Mouse (Mus musculus) CH12F3 (cell line): ENCODE results near the gene Acp4.
"Not testable (repeated sequence)": the region's sequence is repeated elsewhere in the genome, so short reads cannot be mapped to it uniquely, and the experiment has no call there.

Source experiments
- in situ Hi-C: fragments of 300-500 bp; cut with MboI; formaldehyde crosslinking; loops from 2 replicates; pipeline ENCODE4 v1.14.3; 2020; ENCODE audit warnings: low sequenced_read_pairs

Gene Acp4

GRCm38 (mm10) chr7:44268117-44268516 is 10.9 kb upstream of the Acp4 start:
- in situ Hi-C loops = loop anchor here (10.0 to 25.0 kb wide), 3 partner anchors 47 to 194 kb away; partner anchors contain the start of genes Aspdh, Josd2 and Shank1

DNA sequence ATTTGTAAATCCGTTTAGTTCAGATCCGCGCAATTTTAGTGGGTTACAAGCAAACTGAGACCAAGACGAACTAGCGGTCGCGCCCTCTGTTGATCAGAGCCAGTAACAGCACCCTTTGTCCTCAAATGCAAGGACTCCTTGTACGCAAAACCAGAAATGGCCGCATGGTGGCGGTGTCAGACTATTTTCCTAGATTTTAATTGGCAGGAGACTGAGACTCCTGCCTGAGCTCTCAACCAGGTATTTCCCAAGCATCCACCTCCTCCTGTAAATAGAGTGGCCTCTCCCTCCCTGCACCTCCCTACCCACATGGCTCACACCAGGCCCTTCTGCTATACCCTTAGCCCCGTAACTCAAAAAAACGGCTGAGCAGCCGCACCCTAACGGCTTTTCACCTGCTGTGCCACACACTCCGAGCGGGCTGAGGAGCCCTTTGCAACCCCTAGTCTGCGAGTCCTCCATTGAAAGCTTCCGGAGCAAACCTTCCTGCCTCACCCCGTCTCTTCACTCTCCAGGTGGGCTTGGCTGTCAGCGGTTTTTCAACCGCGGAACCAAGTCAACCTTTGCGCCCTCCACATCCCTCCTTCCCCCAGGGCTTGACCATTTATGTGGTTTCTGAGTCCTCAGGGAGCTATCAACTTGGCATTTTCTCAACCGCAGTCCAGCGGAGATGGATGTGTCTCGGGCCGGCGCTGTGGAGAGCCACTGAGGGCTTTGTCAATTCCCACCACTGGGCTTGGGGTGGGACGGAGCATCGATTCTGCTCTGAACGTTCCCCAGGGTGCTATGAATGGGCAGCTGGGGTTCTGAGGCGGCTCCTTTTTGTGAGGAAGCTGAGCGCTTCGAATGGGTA is 5.8 kb upstream of the Acp4 start:
- in situ Hi-C loops = loop anchor here (10.0 to 25.0 kb wide), 3 partner anchors 52 to 199 kb away; partner anchors contain the start of genes Aspdh, Josd2 and Shank1

- in situ Hi-C loops = loop anchor here (10.0 to 25.0 kb wide), 3 partner anchors 54 to 201 kb away; partner anchors contain the start of genes Aspdh, Josd2 and Shank1
Observed at GRCm38 (mm10) chr7:44261147-44261546, 4.0 kb upstream of the Acp4 start, which contains the start of gene Gm15517. TSS of gene Gm15517 (plus strand) at chr7:44261447.

- in situ Hi-C loops = loop anchor here (10.0 to 25.0 kb wide), 3 partner anchors 54 to 202 kb away; partner anchors contain the start of genes Aspdh, Josd2 and Shank1
Observed at GRCm38 (mm10) chr7:44260410-44260809, 3.2 kb upstream of the Acp4 start.

DNA sequence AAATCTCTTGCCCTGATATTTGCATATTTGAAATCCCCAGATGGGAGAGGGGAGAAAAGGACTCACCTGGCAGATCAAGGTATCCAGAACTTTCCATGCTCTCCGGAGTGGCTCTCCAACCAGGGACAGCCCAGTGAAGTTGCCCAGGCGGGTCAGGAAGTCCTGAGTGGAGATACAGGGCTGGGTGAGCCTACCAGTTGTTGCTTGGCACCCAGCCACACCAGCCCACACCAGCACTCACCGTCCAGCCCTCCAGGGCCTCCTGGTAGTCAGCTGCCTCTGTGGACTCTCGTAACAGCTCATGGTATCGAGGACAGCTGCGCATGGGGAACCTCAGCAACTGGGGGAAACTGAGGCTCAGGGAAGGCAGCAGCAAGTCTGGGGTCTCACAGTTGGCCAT is 2.2 kb downstream of the Acp4 start:
- in situ Hi-C loops = loop anchor here (25.0 kb wide), 1 partner anchor 207 kb away; the partner anchor contains the start of genes Aspdh and Josd2

- in situ Hi-C loops = loop anchor here (25.0 kb wide), 1 partner anchor 209 kb away; the partner anchor contains the start of genes Aspdh and Josd2
Observed at GRCm38 (mm10) chr7:44253023-44253616, 4.1 kb downstream of the Acp4 start.

DNA sequence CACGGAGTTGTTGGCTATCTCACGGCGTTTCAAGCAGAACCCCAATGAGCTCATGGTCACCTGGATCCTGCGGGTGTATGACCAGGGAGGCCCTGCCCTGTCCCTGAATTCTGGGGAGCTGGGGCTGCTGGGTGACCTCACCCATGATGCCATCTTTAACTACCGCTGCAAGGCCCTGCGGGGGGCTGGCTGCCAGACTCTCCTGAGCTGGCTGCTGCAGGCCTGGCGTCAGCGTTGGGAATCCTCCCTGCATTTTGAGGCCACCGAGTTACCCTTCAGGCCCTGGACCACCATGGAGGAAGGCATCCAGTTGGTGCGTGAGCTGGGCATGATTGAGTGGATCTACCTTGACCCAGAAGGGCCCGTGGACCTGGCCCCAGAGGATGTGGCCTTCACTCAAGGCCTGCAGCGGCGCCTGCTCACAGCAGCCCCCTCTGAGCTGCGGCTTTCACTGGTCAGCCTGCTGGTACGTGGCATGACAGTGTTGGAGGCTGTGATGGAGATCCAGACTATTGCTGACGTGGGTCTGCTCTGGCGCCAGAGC is 6.4 kb downstream of the Acp4 start:
- in situ Hi-C loops = loop anchor here (25.0 kb wide), 1 partner anchor 211 kb away; the partner anchor contains the start of genes Aspdh and Josd2

DNA sequence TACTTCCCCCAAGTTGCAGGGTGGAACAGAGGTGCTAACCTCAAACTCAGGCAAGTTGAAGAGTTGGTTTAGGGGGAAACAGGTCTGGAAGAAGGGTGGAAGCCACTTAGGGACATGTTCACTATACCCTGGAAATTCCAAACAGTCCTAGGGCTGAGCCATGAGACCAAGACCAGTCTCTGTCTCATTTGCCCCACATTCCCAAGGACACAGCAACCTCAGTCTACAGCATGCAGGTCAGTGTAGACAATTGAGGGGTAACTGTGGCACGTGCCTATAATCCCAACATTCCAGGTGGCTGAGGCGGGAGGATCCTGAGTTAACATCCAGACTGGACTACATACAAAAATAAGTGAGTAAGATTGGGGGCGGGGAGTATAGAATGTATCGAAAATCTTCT is 7.9 kb downstream of the Acp4 start:
- in situ Hi-C loops = no loop called here

GRCm38 (mm10) chr7:44247971-44248370 is 9.2 kb downstream of the Acp4 start:
- in situ Hi-C loops = no loop called here

DNA sequence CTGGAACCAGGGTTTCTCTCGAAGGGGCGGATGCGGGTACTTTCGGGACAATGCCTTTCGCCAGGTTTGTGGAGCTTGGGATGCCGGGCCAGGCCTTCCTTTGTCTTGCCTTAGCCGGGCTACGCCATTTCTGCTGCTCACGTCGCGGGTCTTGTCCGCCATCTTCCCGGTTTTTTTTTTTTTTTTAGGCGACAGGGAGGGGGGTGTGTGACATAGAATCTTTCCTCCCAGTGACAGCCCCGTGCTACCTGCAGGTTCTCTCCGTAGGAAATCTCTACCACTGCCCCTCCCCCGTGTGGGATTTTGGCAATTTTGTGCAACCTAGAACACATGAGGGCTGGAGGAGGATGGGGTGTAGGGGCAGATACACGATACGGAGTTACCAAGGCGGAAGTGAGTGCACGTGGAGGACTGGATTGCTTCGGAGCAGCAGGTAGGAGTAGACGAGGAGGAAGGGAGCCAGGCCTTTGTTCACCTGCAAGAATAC is 10.2 kb downstream of the Acp4 start:
- in situ Hi-C loops = no loop called here

DNA sequence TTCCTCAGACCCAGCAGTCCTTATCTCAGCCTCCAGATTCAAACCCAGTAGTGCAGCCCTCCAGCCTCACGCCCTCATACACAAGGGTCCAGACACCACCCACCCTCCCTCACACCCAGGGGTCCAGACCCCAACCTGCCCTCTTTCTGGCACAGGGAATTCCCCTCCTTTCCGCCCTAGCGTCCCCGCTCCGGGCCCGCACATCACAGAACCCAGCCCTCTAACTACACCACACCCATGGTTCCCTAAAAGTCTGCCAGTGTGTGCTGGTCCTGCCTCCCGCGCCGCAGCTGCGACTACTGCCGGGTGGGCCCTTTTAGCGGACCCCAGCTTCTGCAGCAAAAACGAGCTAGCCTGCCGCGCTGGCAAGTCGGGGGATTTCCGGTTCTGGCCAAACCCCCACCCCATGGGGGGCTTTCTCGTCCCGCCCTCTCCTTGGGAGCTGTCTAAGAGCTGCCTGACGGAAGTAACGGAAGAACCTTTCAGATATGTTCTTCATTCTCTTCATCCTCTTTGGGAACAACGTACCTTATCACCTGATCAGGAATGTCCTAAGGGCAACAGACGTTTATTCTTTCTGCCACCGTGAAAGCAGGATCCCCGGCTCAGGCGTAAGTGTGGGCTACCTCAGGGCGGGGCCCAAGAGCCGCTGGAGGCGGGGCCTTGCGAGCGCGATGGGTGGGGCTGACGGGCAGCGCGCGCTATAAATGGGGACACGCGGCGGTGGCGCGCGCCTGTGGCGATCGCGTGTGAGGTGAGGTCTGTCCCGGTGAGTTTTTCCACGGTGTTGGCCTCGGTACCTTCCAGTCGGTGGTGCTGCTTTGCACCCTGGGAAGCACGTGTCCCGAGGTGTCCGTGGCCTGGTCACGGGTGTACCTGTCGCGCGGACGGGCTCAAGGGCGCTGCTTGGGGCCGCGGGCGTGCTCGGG is 10.9 kb downstream of the Acp4 start, which contains the start of the genes 1700028J19Rik and 2410002F23Rik:
Gene 1700028J19Rik (minus strand): TSS at position 641 of the 929 bp plus-strand sequence.
Gene 2410002F23Rik (plus strand): TSS at position 668 of the 929 bp plus-strand sequence.
- in situ Hi-C loops = no loop called here

DNA sequence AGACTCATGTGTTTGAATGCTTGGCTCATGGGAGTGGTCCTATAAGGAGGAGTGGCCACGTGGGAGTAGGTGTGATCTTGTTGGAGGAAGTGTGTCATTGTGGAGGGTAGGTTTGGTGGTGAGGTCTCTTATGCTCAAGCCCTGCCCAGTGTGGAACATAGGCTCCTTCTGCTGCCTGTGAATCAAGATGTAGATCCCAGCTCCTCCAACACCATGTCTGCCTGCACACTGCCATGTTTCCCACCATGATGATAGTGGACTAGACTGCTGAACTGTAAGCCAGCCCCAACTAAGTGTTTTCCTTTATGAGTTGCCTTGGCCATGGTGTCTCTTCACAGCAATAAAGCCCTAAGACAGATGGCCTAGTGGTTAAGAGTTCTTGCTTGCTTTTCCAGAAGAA is 13.1 kb downstream of the Acp4 start:
- in situ Hi-C loops = no loop called here

DNA sequence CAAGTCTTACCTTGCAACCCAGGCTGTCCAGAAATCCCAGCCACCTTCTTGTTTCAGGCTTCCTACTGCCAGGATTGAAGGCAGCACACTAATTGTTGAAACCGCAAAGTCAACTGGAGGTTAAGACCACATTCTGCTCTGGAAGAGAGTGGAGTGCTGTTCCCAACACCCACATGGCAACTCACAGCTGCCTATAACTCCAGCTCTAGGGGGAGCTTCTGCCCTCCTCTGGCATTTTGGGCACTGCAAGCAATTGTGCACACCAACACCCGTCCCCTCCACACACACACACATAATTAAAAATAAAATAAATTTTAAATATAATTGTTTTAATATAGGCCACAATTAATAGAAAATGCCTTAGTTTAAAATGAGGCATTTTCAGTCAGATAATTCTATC is 16.0 kb downstream of the Acp4 start:
- in situ Hi-C loops = no loop called here

DNA sequence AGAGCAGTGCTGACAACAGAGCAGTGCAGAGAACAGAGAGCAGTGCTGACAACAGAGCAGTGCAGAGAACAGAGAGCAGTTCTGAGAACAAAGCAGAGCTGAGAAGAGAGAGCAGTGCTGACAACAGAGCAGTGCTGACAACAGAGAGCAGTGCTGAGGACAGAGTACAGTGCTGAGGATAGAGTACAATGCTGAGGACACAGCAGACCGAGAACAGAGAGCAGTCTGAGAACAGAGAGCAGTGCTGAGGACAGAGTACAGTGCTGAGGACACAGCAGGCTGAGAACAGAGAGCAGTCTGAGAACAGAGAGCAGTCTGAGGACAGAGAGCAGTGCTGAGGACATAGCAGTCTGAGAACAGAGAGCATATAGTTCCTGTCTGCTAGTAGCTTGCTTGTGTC is 16.5 kb downstream of the Acp4 start:
- in situ Hi-C loops = no loop called here

DNA sequence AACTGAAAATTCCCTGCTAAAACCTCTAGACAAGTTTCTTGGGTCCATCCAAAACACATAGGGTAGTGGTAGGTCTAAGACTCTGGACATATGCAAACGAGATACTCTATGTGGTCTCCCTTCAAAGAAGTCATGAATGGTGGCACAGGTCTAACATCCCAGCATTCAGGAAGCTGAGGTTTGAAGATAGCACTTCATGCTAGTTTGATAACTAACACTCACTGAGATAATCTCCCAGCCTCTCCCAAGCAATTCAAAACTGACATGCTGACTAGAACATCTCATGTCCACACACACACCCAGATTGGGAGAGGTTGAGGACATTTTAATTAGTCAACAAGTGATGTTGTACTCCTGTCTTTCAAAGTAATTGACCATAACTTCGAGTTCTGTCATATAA is 17.3 kb downstream of the Acp4 start:
- in situ Hi-C loops = no loop called here

DNA sequence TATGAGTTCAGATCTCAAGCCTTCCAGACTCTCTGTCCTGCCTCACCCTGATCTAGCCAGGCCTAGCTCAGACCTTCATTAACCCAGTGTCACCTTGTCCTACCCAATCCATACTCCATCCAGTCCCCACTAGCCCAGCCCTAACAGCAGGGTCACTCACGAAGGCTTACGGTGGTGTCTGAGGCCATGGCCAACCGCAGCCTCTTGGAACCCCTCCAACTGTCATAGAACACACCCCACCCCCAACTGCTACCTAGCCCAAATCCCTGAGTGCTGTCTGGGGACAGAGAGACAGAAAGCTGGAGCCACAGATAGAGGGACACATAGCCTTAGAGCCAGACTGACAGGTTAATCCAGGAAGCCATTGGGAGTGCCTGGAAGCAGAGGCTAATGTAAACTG is 21.3 kb downstream of the Acp4 start, which contains the start of gene Gm36864:
Gene Gm36864 (plus strand): TSS at position 269 of the 400 bp plus-strand sequence.
- in situ Hi-C loops = no loop called here

GRCm38 (mm10) chr7:44225076-44225475 is 32.1 kb downstream of the Acp4 start, which contains the start of gene Klk1:
TSS of gene Klk1 (plus strand) at chr7:44225360.
- in situ Hi-C loops = no loop called here

DNA sequence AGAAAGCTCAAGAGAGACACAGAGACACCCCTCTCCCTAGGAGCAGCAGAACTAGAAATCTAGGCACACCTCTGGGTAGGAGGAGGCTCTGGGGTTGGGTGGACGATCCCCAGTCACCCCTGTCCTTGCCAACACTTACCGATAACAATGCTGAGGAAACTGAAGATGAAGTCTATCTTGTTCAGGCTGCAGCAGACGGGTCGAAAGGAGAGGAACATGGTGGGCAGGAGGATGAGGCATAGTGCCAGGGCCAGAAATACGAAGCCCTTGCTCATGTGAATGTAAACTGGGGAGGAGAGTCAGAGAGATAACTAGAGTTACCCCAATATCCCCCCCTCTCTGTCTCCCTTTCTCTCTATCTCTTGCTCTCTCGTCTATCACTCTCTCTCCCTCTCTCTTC is 34.8 kb downstream of the Acp4 start:
- in situ Hi-C loops = not testable (repeated sequence)

- in situ Hi-C loops = not testable (repeated sequence)
Observed at GRCm38 (mm10) chr7:44221601-44222000, 35.6 kb downstream of the Acp4 start.

DNA sequence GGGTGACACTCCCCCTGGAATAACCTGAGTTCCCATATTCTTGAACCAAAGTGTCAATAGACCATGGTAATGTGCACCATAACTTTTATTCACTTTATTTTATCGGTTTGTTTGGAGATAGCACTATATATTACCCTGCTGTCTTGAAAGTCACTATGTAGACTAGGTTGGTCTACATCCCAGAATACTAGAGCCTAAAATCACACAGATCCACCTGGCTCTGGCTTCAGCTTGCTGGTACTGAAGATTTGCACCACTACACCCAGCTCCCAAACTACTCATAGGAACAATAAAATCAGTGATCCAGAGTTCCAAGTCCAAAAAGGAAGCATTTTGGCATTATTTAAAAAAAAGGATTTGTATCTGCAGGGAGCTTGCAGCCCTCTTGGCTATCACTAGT is 41.5 kb downstream of the Acp4 start, which contains the start of gene Klk1b5:
Gene Klk1b5 (plus strand): TSS at position 301 of the 400 bp plus-strand sequence.
- in situ Hi-C loops = no loop called here
